Comparison of ENCODE assay signal across 9 mouse cellular contexts in the genomic region with DNA sequence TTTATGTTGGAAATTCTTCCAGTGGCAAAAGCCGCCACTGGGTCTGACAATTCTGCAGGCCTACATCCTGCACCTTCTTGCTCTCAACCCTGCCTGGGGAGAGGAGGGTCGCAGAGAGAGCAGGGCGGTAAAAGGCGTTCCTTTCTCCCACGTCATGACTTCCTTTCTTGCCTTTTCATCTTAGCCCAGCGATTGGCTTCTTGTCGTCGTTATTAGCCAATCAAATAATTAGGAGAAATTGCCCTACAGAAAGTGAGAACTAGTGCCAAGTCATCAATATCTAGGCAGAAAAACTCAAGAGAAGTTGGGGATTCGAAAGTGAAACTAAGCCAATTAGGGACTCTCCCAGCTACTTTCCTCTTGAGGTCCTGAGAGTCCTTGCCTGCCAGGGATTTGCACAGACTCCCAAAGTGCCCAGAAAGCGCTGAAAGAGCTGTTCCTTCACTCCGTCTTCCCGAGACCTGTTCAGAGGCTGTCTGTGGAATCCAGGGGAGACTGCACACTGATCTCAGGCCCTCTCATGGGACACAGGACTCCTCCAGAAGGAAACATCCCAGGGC. TPM values are rescaled to one million over a fixed set of nuclear protein-coding genes. Genes with fewer than 3 reads are reported as not detected.
DNase-seq lines count a peak whose midpoint lies in the region; ATAC-seq and TF ChIP-seq lines count a peak whose summit lies in the region.
"Not testable (repeated sequence)": the region's sequence is repeated elsewhere in the genome, so short reads cannot be mapped to it uniquely, and the experiment has no call there.
"Had no signal": no experiment of that assay in that cellular context is flagged by ENCODE, and none has a peak within 500 bp of the region (broad histone marks: within the 10 kb centered on the region; RNA-seq: fewer than 3 reads in every experiment).

A gene (minus strand): TSS at position 138 of the 560 bp plus-strand sequence.
A gene (plus strand): TSS at position 352 of the 560 bp plus-strand sequence.

- H3K36me3 ChIP-seq in ES-E14 (ENCODE audit: control insufficient read depth, insufficient read depth, low read length, poor library complexity, severe bottlenecking); forebrain, embryonic 14.5 days (ENCODE audit: control insufficient read depth, insufficient read depth, low read length); neural tube, embryonic 13.5 days; thymus, adult 2 months (ENCODE audit: control insufficient read depth, insufficient read depth, low read length): not testable (repeated sequence)

- peak; percentile 98 for TF ChIP-seq POLR2A in thymus, adult 2 months (IDR thresholded peaks at IDR 0.05; ENCODE audit: control insufficient read depth, extremely low read depth, insufficient read depth, low read length, poor library complexity)

- DNase-seq in ES-E14 (ENCODE audit: low read depth, low spot score) = not testable (repeated sequence)
- DNase-seq in cerebellum, adult 11-12 months = peak; percentile 72
- DNase-seq in forebrain, embryonic 14.5 days (ENCODE audit: low spot score) = peak; percentile 94
- DNase-seq in heart, postnatal 4 days = peak; percentile 71
- peak; percentile 72 to 88 for DNase-seq in layer of hippocampus, adult 18-20 months (ENCODE audit: low spot score in 2 of 2)
- peak; percentile 86 to 91 for DNase-seq in lung, adult 18-20 months
- DNase-seq in thymus, adult 2 months = peak; percentile 82

- not testable (repeated sequence) for TF ChIP-seq CTCF in thymus, adult 2 months (IDR thresholded peaks at IDR 0.05; ENCODE audit: borderline replicate concordance, control insufficient read depth, extremely low read depth, insufficient read depth, low read length, poor library complexity)

- peak within 1 kb of the TSS; percentile 62 for H3K4me2 ChIP-seq in forebrain, embryonic 14.5 days (ENCODE audit: low read length)
- H3K4me2 ChIP-seq in neural tube, embryonic 13.5 days = peak within 1 kb of the TSS; percentile 72

- H3K27ac ChIP-seq in ES-E14 (ENCODE audit: insufficient read depth, low read depth, low read length, poor library complexity, severe bottlenecking); forebrain, embryonic 14.5 days (ENCODE audit: low read depth, low read length); neural tube, embryonic 13.5 days (replicated peaks): not testable (repeated sequence)
- peak within 1 kb of the TSS; percentile 86 for H3K27ac ChIP-seq in thymus, adult 2 months (ENCODE audit: control insufficient read depth, insufficient read depth, low read length)

- in situ Hi-C loops in ES-E14 (cut with MboI; ENCODE audit: low sequenced_read_pairs in 2 of 2, unreplicated experiment in 2 of 2) = not testable (repeated sequence)

- peak; percentile 95 for ATAC-seq in forebrain, embryonic 14.5 days
- peak; percentile 96 for ATAC-seq in neural tube, embryonic 13.5 days (ENCODE audit: low read depth)

- not testable (repeated sequence) for H3K27me3 ChIP-seq in forebrain, embryonic 14.5 days (replicated peaks; ENCODE audit: control insufficient read depth, insufficient read depth, low read length); neural tube, embryonic 13.5 days; thymus, adult 2 months (ENCODE audit: control insufficient read depth, insufficient read depth, low read length)

- WGBS in forebrain, embryonic 14.5 days = under 1% methylated on average over 12 of the region's 12 CpGs
- 2% methylated on average over 12 of the region's 12 CpGs for WGBS in neural tube, embryonic 13.5 days
- under 1% methylated on average over 12 of the region's 12 CpGs for WGBS in thymus, adult 2 months

- not testable (repeated sequence) for H3K4me1 ChIP-seq in ES-E14 (ENCODE audit: control insufficient read depth in 2 of 2, insufficient read depth in 2 of 2, low read length in 2 of 2, poor library complexity in 1 of 2); forebrain, embryonic 14.5 days (ENCODE audit: control insufficient read depth, insufficient read depth, low read length); neural tube, embryonic 13.5 days (replicated peaks)
- peaks cover 22% of the 10 kb centered on the region for H3K4me1 ChIP-seq in thymus, adult 2 months (replicated peaks; ENCODE audit: control insufficient read depth, insufficient read depth, low read length)

- H3K4me3 ChIP-seq in ES-E14 (ENCODE audit: insufficient read depth in 1 of 2, low read depth in 1 of 2, low read length in 2 of 2, poor library complexity in 1 of 2, severe bottlenecking in 1 of 2) = peak within 1 kb of the TSS; percentile 17 to 47; a peak in 1 of 4 replicates
- peak within 1 kb of the TSS; percentile 24 for H3K4me3 ChIP-seq in forebrain, embryonic 14.5 days (ENCODE audit: low read depth, low read length)
- H3K4me3 ChIP-seq in neural tube, embryonic 13.5 days = peak within 1 kb of the TSS; percentile 40
- H3K4me3 ChIP-seq in thymus, adult 2 months (ENCODE audit: control insufficient read depth, insufficient read depth, low read length) = peak within 1 kb of the TSS; percentile 95

- peak within 1 kb of the TSS; percentile 70; the same call in 1 of the 2 replicates for H3K9ac ChIP-seq in ES-E14 (ENCODE audit: insufficient read depth, low read depth, low read length, poor library complexity, severe bottlenecking)
- peak within 1 kb of the TSS; percentile 50 for H3K9ac ChIP-seq in forebrain, embryonic 14.5 days (ENCODE audit: low read length)
- H3K9ac ChIP-seq in neural tube, embryonic 13.5 days = peak within 1 kb of the TSS; percentile 67

- not testable (repeated sequence) for H3K9me3 ChIP-seq in ES-E14 (ENCODE audit: control insufficient read depth, insufficient read depth, low read depth, low read length); forebrain, embryonic 14.5 days (replicated peaks; ENCODE audit: control insufficient read depth, low read length); neural tube, embryonic 13.5 days

TF ChIP-seq in ES-E14, 5 proteins besides CTCF, POLR2A, EP300 and RAD21:
- peak; percentile 67 for TF ChIP-seq MAFK (IDR thresholded peaks at IDR 0.05; ENCODE audit: insufficient read depth, low read depth, low read length)
- peak; percentile 79 for TF ChIP-seq CHD2 (IDR thresholded peaks at IDR 0.05; ENCODE audit: low read depth, low read length)
TF ChIP-seq in ES-E14: peak in this region for 2; not testable (repeated sequence) for 3.

RNA-seq across cellular contexts. Expression of the first gene that starts in this region (rescaled TPM):
- total RNA-seq in ES-E14 (2012; rRNA removed) = 2.7 and 5.8 TPM in 2 replicates
- polyA plus RNA-seq in forebrain, embryonic 14.5 days (2014; fragmentation: Nextera tagmentation; extraction: Ambion mirVana) = 6.2 and 7.1 TPM in 2 replicates
- 1 to 10 TPM; 7.9 to 9.3 TPM for total RNA-seq in heart, postnatal 4 days (2021)
- total RNA-seq in layer of hippocampus, adult 18-20 months (2021) = 10 to 100 TPM; 13.9 to 15.2 TPM
- polyA plus RNA-seq in neural tube, embryonic 13.5 days (2015; fragmentation: Nextera tagmentation; extraction: Ambion mirVana) = 7.1 and 7.9 TPM in 2 replicates
- polyA plus RNA-seq in thymus, adult 2 months (2012; rRNA removed) = 105 and 119 TPM in 2 replicates

RNA-seq across cellular contexts. Expression of the second gene that starts in this region (rescaled TPM):
- total RNA-seq in ES-E14 (2012; rRNA removed) = 0.18 and 0.21 TPM in 2 replicates
- polyA plus RNA-seq in forebrain, embryonic 14.5 days (2014; fragmentation: Nextera tagmentation; extraction: Ambion mirVana) = not detected in 2 replicates
- total RNA-seq in heart, postnatal 4 days (2021) = not detected
- not detected for total RNA-seq in layer of hippocampus, adult 18-20 months (2021)
- polyA plus RNA-seq in neural tube, embryonic 13.5 days (2015; fragmentation: Nextera tagmentation; extraction: Ambion mirVana) = not detected in 2 replicates
- polyA plus RNA-seq in thymus, adult 2 months (2012; rRNA removed) = 0.22 TPM in 1 of 2 replicates, not detected in the other
- total RNA-seq: left cerebral cortex, adult 8-10 months had no signal

Comparison
In these comparisons a context has a peak if more than half of its experiments do, and no peak if none do; other contexts are left out.
1. RNA of the first gene that starts in this region (polyA plus RNA-seq): 105 to 119 TPM in thymus, adult 2 months; 7.1 to 7.9 TPM in neural tube, embryonic 13.5 days and 6.2 to 7.1 TPM in forebrain, embryonic 14.5 days; every median in the first group is over 10 times any median in the second.
2. H3K4me3 ChIP-seq: peak in every context shown above with its lines; median percentile 95 in thymus, adult 2 months; 40 in neural tube, embryonic 13.5 days; 32 in ES-E14; 24 in forebrain, embryonic 14.5 days.
3. Peak in every context shown above with its lines, with median percentiles within 50 percentile points of each other: H3K9ac ChIP-seq.